Mouse (Mus musculus): Measurements from ENCODE around the gene Pde8a. TPM values are rescaled to one million over a fixed set of nuclear protein-coding genes. Genes with fewer than 3 reads are reported as not detected.

Gene Pde8a
- total RNA-seq, 2 experiments from 2014 or later = 7.2 to 8.4 TPM

DNA sequence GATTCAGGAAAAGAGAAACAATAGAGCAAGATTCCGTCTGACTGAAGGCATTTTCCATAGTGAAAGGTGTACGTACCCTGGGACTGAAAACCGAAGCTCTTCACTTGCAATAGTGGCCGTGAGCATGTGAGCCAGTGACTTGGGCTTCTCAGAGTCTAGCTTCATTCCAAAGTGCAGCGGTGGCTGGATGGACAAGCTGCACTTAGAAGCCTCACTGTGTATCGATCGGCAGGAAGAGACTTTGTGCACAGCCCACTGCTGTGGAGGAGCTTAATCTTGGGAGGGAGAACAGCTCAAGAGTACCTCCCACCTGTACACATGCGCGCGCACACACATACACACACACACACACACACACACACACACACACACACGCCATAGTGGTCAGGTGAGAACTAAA lies 39.9 kb downstream of the Pde8a start:
- Histone ChIP-seq H3K27ac (no peak overlapping the region), H3K4me3 (no peak overlapping the region)
- no peak for TF ChIP-seq CTCF (conservative IDR thresholded peaks at IDR 0.05)
- DNase-seq (ENCODE audit: low spot score in 2 of 2) = no peak

DNA sequence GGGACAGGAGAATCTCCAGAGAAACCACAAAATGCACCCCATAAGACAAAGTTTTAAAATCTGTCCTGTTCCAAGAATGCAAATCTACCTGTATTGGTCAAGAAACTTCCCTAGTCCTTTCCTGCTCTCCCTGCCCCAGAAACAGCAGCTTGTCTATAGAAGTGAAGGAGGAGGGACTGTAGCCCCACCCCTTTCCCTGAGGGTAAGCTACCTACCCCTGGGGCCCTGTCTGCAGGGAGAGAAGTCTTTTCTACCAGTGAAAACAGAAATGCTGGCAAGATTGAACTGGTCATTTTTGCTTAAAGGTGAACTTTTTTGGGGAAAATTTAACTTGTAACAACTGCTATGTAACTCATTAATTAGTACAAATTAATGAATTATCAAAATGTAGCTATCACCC lies 41.2 kb downstream of the Pde8a start:
- TF ChIP-seq CTCF (conservative IDR thresholded peaks at IDR 0.05) = no peak
- Histone ChIP-seq H3K4me3 (no peak overlapping the region), H3K27ac (no peak overlapping the region)
- no peak for DNase-seq (ENCODE audit: low spot score in 2 of 2)

DNA sequence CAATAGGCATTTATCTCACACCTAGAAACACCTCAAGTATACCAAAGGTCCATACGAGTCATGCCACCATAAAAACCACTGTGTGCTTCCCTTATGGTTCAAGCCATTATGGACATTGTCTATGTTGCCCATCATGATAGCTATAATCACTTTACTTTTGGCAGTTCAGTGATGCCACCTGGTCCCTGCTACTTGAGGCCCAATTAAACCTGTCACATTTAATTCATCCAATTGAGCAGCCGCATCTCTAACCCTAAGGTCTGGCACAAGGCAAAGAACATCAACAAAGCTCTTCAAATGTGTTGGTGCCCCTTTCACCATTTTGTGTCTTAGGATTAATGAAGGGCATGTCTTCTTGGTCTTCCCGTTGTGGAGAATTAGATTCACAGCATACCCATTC lies 42.1 kb downstream of the Pde8a start:
- Histone ChIP-seq H3K4me3 (no peak overlapping the region), H3K27ac (no peak overlapping the region)
- DNase-seq (ENCODE audit: low spot score in 2 of 2) = no peak

DNA sequence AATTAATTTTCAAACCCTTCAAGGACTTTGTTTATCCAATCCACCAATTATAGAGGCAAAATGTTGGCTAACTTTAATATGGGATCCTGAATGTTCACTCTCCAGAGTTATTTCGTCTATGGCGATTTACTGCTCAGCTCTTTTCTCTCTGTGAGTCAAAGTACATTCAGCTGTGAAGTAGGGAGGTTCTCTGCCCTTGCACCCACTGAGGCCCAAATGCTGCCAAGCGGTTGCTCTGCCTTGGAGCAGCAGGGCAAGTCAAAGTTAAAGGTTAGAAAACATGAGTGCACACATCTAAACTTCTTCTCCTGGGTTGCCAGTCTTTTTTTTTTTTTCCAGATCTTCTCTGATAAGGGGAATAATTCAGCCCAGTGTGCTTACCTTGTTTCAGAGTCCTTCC lies 43.4 kb downstream of the Pde8a start:
- Histone ChIP-seq H3K4me3 (no peak overlapping the region), H3K27ac (no peak overlapping the region)
- no peak for TF ChIP-seq CTCF (conservative IDR thresholded peaks at IDR 0.05)
- DNase-seq (ENCODE audit: low spot score in 2 of 2) = no peak

More for the DNA sequence above, 42.1 kb downstream of the Pde8a start:
- no peak for TF ChIP-seq CTCF (conservative IDR thresholded peaks at IDR 0.05)

DNA sequence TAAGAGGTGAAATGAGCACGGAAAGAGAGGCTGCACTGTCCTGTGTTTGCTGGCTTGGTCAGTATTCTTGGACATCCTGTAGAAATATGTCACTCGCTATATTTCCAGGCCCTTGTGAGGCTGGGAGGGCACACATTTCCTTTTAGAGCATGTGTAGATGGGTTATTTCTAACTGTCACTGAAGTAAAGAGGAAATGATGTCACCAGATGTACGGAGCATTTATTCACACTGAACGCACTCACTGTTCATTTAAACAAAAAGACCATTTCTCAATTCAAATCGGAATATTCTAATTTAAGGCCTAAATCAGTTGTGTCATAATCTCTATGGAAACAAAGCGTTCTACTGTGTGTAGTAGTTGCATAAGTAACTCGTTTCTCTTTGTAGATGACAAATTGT lies 48.2 kb downstream of the Pde8a start:
- Histone ChIP-seq H3K4me3 (no peak overlapping the region; the same call in 1 of the 2 replicates), H3K27ac (peak overlapping the region; percentile 49)
- no peak for TF ChIP-seq CTCF (conservative IDR thresholded peaks at IDR 0.05)
- DNase-seq (ENCODE audit: low spot score in 2 of 2) = peak in 1 of 2 experiments; percentile 2

DNA sequence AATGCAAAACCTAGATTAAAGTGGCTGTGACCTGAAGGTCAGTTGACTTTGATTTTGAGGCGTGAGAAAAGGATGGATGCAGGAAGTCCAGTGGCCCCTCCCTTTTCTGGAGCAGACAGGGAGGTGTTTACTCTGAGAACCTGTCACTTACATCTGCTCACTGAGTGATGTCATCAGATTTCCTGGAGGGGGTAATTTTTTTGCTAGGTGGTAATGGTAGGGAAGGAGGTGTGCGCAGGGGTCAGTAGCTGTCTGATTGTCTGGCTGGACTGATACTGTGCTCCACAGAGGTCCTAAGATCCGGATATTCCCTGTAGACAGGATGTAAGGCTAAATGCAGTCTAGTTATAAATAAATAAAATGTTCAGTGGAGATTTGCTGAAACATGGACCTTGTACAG lies 59.5 kb downstream of the Pde8a start:
- no peak for TF ChIP-seq CTCF (conservative IDR thresholded peaks at IDR 0.05)
- no peak overlapping the region for H3K4me3 ChIP-seq
- DNase-seq (ENCODE audit: low spot score in 2 of 2) = no peak
- H3K27ac ChIP-seq = no peak overlapping the region

DNA sequence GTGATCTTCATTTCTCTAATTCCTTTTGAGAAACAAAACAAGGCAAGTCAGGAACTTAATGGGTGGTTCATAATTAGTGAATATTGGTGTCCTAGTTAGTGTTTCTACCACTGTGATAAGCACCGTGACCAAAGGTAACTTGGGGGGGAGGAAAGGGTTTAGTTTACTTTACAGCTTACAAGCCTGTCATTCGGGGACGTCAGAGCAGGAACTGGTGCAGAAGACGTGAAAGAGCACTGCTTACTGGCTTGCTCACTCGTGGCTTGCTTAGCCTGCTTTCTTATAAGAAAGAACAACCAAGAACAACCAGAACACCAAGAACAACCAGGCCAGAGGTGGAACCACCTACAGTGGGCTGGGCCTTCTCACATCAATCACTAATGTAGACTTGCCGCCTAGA lies 65.6 kb downstream of the Pde8a start:
- no peak overlapping the region for H3K4me3 ChIP-seq
- DNase-seq (ENCODE audit: low spot score in 2 of 2) = no peak
- no peak for TF ChIP-seq CTCF (conservative IDR thresholded peaks at IDR 0.05)

DNA sequence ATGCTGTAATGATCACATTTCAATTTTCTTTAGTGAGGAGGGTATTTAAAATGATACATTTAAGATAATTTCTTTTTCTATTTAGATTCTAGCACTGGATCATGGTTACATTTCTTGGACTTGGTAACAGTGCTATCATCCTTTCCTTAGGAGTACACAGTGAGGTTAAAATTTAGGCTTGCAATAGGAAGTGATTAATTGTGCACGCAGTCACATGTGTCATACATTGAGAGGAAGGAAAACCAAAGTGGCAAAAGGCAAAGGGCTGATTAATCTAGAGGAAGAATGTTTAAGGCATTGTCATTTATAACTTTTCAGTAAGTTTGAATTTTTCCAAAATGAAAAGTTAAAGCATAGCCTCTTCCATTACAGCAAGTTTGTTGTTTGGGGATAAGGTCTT lies 67.8 kb downstream of the Pde8a start:
- no peak for TF ChIP-seq CTCF (conservative IDR thresholded peaks at IDR 0.05)
- Histone ChIP-seq H3K4me3 (no peak overlapping the region), H3K27ac (no peak overlapping the region)
- no peak for DNase-seq (ENCODE audit: low spot score in 2 of 2)

More for the DNA sequence above, 65.6 kb downstream of the Pde8a start:
- H3K27ac ChIP-seq = no peak overlapping the region

DNA sequence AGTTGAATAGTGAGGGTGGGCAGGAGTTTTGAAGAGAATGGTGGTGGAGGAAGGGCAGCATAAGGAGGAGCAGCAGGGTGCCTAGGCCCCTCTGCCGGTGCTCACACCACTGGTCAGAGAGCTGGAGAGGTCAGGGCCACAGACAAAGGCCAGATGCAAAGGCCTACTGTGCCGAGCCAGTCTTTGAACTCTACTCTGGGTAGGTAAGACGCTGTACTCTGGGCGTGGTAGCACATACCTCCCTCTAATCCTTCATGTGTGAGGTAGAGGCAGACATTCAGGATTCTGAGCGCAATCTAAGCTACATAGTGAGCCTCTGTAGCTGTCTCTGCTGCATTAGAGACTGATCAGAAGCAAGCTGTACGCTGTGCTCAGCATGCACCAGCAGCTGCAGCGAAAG lies 73.1 kb downstream of the Pde8a start:
- no peak for TF ChIP-seq CTCF (conservative IDR thresholded peaks at IDR 0.05)

DNA sequence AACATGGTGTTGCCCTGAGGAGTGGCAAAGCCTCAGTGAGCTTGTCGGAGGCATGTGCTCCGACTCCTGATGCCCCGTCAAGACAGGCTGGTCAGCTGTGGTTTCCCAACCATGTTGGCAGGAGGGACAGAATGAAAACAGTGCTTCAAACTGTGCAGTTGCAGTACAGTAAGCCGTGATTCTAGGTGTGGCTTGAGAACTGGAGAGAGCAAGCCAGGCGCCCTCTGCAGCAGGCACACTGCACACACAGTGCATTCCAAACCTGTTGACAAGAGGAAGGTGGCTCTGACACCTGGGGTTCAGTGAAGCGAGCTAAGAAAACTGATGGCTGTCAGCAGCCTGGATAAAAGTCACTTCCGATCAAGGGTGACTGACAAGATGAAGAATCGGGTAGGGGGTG lies 73.5 kb downstream of the Pde8a start:
- Histone ChIP-seq H3K4me3 (no peak overlapping the region), H3K27ac (no peak overlapping the region; the same call in 1 of the 2 replicates)
- TF ChIP-seq CTCF (conservative IDR thresholded peaks at IDR 0.05) = 0 out of 2 replicates have a peak, but pooled peaks have one; percentile 19
- DNase-seq (ENCODE audit: low spot score in 2 of 2) = no peak

More for the DNA sequence above, 73.1 kb downstream of the Pde8a start:
- Histone ChIP-seq H3K4me3 (no peak overlapping the region), H3K27ac (no peak overlapping the region; the same call in 1 of the 2 replicates)
- no peak for DNase-seq (ENCODE audit: low spot score in 2 of 2)

DNA sequence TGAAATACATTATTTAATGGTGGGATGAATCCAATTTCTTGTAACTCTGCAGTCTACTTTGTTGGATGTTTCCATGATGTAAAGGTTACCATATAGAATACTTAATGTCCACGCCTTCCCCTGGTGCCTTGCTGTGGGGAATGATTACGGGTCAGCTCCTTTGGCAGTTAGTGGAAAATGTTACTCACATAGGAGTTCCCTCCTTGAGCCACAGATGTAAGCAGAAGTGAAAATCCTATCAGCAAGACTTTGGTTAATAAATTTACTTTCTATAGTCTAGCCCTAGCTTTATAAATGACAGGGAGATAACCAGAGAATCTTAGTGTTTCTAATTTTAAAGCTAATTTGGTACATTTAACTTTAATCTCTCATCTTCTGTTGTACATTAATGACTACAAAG lies 81.8 kb downstream of the Pde8a start:
- DNase-seq (ENCODE audit: low spot score in 2 of 2) = no peak
- no peak overlapping the region for H3K27ac ChIP-seq
- no peak overlapping the region for H3K4me3 ChIP-seq
- no peak for TF ChIP-seq CTCF (conservative IDR thresholded peaks at IDR 0.05)

DNA sequence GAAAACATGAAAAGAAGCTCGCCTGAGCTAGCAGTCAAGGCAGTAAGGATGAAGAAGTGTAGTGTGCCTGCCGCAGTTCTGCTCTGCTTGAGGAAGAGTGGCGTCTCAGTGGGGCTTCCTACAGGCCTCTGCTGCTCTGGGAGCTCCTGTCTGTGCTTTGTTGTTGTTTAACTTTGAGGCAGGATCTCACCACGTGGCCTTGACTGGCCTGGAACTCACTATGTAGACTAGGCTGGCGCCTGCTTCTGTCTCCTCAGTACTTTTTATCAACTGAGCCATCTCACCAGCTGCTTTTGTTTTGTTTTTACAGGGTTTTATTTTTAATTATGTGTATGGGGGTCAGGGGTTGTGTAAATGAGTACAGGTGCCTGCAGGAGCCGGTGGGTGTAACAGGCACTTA lies 84.8 kb downstream of the Pde8a start:
- 0 out of 2 replicates have a peak overlapping the region, but pooled peaks have one; percentile 14 for H3K27ac ChIP-seq
- no peak for TF ChIP-seq CTCF (conservative IDR thresholded peaks at IDR 0.05)
- H3K4me3 ChIP-seq = no peak overlapping the region
- no peak for DNase-seq (ENCODE audit: low spot score in 2 of 2)

DNA sequence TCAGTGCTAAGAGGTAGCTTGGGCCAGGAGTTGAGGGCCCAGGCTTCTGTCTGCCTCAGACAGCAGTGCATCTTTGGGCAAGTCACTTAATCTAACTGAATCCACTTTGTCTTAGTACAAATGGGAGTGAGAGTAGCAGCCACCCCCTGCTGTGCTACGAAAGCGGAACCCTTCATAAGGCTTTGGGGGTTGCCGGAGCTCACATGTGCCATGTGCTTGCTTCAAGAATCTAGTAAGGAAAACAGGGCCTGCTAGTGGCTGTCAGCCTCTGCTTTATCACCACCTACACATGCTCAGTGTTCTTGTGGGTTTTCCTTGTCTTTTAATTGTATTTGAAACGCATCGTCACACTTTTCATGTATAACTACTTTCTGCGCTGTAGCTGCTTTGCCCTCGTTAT lies 87.9 kb downstream of the Pde8a start:
- peak in 1 of 2 experiments; percentile 24 for DNase-seq (ENCODE audit: low spot score in 2 of 2)
- Histone ChIP-seq H3K27ac (peak overlapping the region; percentile 32), H3K4me3 (no peak overlapping the region)
- TF ChIP-seq CTCF (conservative IDR thresholded peaks at IDR 0.05) = no peak

DNA sequence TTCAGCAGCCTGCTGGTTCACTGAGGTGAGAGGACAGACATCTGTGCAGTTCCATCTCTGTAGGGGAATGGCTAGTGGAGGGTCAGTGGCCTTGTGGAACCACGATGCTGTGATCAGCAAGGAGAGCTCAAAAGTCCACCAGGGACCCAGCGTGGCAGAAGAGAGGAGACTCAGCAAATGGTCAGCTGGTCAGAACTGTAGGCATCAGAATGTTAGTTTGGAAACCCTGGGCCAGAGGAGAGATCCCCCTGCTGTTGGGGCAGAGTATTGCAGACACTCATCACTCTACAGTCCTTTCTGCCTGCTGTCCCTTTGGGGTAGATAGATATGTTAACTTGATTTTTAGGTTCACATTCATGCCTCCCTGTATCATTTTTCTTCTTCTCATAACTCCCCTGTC lies 90.3 kb downstream of the Pde8a start:
- DNase-seq (ENCODE audit: low spot score in 2 of 2) = no peak
- H3K4me3 ChIP-seq = no peak overlapping the region
- H3K27ac ChIP-seq = peak overlapping the region; percentile 77
- peak; percentile 72 for TF ChIP-seq CTCF (conservative IDR thresholded peaks at IDR 0.05)

DNA sequence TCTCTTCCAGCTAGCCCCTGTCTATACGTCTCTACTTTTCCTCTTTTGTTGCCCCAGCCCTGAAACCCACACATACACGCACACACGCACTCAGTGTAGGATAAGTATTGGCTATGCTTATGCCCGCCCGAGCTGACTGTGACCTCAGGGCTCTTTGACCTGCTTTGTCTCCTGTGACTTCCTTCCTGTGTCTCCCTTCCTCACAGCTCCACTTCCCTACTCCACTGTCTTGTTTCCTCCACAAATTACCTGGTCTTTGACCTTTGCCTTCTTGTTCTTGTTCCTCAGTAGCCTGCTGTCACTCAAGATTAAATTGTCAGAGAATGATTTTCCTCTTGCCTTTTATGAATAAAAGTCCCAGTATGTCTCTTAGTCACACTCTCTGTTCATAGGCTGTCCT lies 90.7 kb downstream of the Pde8a start:
- no peak overlapping the region for H3K4me3 ChIP-seq
- H3K27ac ChIP-seq = peak overlapping the region; percentile 77
- no peak for TF ChIP-seq CTCF (conservative IDR thresholded peaks at IDR 0.05)
- no peak for DNase-seq (ENCODE audit: low spot score in 2 of 2)

Data from layer of hippocampus, adult 2 months (tissue).